Mouse (Mus musculus) urinary bladder, postnatal 10 days (tissue): ENCODE results near the gene St8sia6.
"Not testable (repeated sequence)": the region's sequence is repeated elsewhere in the genome, so short reads cannot be mapped to it uniquely, and the experiment has no call there.

Experiments
- DNase-seq: peaks from one replicate; pipeline ENCODE4 v3.0.0; 2022; ENCODE audit warnings: low spot score

The St8sia6 gene

GRCm38 (mm10) chr2:13603636-13604035, 190.2 kb downstream of the St8sia6 start:
- not testable (repeated sequence) for DNase-seq

- DNase-seq, result no peak
These were observed 190.8 kb downstream of the St8sia6 start for GRCm38 (mm10) chr2:13603093-13603492.
